Mouse (Mus musculus) erythroid progenitor cell, adult 5-6 weeks (primary cell): ENCODE measurements at regions not wholly inside any gene's neighbourhood (a gene's known extent, or its start where the extent isn't known, plus 50 kb on each side); places are given as distances from the start of the nearest gene placed in this dataset.

Source experiments
- ATAC-seq: replicated peaks from 2 replicates; pipeline ENCODE4 v1.8.0; 2016; ENCODE audit warnings: moderate number of reproducible peaks, mild to moderate bottlenecking, moderate TSS enrichment, inconsistent platforms; ENCODE audit not compliant: poor library complexity, low FRiP score, severe bottlenecking

DNA sequence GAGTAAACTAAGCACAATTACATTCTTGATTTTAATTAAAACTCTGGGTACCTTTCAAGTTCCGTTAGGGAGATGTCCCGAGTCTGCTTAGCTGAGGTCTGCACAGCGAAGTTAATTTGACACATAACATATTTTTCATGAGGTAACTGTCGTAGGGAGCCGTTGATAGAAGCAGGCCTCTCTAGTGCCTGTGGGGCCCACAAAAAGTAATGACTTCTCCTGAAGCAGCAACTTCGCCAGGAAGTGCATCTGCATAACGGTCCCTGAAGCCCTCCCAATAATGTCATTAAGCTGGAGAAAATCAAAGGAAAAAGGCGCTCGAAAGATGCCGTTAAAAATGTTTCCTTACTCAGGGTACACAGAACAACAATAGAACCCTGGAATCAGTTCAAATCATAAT lies 410.7 kb upstream of the Tmpo start:
- no peak for ATAC-seq

DNA sequence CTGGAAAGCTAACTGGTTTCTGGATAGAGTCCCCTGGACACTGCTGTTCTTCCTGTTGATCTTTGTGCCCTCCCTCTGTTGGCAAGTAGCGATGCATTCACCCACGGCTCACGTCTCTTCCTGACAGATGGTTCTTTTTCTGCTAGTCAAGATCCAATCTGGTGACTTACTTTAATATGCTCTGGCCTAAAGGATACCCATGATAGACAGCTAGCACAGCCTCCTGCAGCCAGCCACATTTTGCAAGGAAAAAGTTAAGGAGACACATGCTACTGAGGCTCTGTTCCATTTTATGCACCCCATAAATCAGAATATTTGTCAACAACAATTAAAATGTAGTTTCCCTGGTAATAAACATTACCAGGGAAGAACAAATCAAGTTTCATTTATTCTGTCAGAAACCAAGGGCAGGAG lies 410.3 kb upstream of the Tmpo start:
- no peak for ATAC-seq

DNA sequence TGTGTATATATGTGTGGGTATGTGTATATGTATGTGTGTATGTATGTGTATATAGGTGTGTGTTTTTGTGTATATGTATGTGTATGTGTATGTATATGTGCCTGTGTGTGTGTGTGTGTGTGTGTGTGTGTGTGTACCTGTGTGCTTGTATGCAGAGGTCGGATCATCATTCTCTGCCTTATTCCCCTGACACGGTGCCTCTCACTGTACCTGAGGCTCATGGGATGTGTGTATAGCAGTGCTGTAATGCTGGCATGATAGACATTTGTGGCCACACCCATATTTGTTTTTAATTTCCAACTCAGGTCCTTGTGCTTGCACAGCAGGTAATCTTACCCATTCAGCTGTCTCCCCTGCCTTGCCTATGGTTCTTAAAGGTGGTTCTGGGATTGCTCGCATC lies 402.1 kb upstream of the Tmpo start:
- no peak for ATAC-seq

- ATAC-seq: no peak
Measured at GRCm38 (mm10) chr10:91580959-91581358, 399.8 kb upstream of the Tmpo start.

DNA sequence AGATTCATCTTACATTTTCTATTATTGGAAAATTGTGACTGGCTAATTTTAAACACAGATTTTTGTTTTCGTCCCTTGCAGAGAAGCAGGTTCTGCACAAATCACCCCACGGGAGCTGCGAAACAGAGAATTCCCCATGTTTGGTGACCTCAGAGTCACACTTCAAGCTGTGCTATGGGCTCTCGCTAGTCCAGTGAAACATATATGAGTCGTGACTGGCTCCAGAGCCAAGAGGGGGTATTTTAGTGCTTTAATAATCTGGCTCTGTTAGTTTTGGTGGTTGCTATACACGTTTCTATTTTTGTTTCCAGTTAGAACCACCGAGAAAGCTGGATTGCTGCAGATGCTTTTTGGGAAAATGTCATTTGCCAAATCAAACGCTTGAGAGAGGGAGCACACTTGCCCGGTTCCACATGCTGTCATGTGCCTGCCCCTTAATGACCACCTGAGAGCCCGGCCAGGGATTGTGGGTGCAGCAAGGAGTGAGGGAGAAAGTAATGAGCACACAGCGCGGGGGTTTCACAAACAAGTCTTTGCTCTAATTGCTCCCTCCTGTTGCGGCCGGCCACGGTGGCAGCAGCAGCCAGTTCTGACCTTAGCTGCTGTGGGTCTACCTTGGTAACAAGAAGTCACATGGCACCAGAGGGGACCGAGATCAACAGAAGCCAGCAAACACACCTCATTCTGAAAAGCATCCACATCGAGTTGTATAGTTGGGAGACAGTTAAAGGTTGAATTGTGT lies 394.4 kb upstream of the Tmpo start:
- no peak for ATAC-seq

GRCm38 (mm10) chr10:91572796-91573195 lies 391.7 kb upstream of the Tmpo start:
- no peak for ATAC-seq

- no peak for ATAC-seq
Measured at GRCm38 (mm10) chr10:91569046-91569445, 387.9 kb upstream of the Tmpo start.

DNA sequence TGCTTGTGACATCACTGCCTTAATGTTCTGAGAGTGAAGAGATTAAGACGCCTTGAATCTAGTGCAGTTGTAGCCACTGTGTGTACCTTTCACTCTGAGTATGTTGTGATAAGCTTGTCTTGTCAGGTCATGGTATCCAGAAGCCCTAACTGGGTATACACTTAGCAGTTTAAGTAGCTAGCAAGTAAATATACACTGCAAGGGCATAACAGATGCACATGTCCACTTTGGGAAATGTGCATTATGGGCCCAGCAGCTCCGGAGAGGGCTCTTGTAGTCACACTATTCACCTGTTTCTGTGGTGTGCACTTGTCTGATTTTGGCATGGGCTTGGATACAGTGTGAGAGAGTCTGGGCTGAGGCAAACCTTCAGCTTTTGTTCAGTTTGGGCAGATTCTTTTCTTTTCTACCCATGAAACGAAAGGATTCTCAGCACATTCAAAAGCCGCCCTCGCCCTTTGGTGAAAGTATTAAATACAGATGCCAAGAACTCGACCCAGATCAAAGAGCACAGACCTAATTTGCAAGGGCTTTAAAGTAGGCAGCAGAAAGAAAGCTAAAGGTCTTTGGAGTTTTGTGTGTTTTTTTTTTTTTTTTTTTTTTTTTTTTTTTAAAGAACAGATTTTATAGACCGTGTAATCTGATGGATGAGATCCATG lies 385.1 kb upstream of the Tmpo start:
- no peak for ATAC-seq

- no peak for ATAC-seq
Measured at GRCm38 (mm10) chr10:91559307-91559706, 378.2 kb upstream of the Tmpo start.

DNA sequence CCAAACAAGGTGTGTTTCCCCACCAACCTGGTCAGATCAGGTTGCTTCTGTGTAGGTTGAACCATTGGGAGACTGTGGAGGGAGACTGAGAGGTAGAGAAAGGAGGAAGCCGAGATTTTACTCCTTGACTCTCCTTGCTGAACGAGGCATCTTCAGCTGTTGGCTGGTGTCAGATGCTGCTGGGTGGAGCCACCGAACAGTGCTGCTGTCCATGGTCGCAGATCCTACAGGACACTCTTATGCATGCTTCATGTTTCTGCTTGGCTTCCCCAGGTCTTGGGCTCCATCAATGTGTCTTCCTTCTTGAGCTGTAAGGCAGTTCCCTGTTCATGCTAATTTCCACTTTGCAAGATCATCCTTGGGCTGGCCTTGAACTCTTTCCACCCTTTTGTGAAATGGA lies 367.0 kb upstream of the Tmpo start:
- no peak for ATAC-seq

DNA sequence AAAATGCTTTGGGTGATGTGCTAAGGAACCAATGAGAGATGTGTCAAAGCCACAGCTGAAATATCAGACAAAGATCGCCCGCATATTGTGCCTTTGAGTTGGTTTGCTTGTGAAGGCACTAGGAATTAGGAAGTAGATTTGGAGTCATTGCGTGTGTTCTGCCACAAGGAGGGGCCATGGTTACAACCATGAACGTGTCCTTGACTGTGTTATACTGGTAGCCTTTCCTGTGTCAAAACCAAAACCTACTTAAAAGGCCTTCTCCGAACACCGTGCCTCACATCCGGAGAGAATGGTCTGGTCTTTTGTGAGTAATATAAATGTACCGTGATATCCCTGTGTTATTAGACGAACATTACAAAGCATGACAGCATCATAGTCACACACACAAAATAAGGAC lies 365.0 kb upstream of the Tmpo start:
- ATAC-seq: no peak

- no peak for ATAC-seq
Measured at GRCm38 (mm10) chr10:91545421-91545820, 364.3 kb upstream of the Tmpo start.

GRCm38 (mm10) chr10:91543167-91543918 lies 362.2 kb upstream of the Tmpo start:
- ATAC-seq: no peak

DNA sequence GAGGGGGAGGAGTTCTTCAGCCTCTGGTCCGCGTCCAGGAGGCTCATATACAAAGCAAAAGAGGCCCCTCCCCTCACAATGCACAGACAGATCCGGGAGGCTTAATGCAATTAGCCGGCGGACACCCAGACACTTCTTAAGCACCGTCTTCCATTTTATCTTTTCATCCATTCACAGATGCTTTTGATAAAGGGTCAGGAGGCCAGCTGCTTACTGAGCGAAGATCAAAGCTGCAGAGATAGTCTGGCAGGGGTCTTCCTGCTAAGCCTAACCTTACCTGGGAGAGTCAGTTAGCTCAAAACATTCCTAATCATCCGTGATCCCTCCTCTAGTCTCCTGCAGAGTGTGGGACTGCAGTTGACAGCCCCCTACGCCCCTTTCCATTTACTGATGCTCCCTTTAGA lies 361.1 kb upstream of the Tmpo start:
- ATAC-seq: no peak

GRCm38 (mm10) chr10:91537241-91537640 lies 356.1 kb upstream of the Tmpo start:
- no peak for ATAC-seq

DNA sequence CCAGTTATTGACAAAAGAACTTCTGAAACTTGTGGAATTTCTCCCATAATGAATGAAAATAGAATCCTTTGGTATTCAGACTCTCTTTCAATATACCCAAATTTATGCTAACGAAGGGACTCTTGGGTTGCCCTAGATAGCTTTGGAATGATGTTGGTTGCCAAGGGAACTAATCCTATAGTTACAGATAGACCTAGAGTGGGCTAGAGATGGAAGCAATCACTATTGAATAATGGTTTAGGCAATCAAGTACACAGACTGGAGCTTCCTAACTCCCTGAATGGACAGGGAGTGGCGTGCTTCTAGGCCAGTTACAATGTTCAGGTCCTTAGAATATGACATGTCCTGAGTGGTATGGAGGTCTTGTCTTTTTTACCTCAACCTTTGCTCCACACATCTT lies 354.3 kb upstream of the Tmpo start:
- ATAC-seq: no peak

- no peak for ATAC-seq
Measured at GRCm38 (mm10) chr10:91528305-91528704, 347.2 kb upstream of the Tmpo start.

- ATAC-seq: no peak
Measured at GRCm38 (mm10) chr10:91521168-91521567, 340.1 kb upstream of the Tmpo start.

DNA sequence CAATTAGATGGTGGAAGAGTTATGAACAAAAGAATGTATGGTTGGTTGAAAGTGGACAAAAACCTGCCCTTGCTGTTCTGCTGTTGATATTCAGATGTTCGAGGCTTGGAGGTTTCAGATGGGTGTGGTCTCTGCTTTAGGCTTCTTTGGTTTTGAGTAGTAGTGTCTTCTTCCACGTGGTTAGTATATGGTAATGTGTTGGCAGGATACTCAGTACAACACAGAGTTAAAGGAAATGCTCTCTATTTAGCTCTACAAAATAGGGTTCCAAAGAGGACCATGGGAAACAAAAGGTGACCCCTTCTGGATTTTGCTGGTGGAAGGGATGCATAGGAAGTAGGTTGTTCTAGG lies 333.9 kb upstream of the Tmpo start:
- ATAC-seq: no peak

DNA sequence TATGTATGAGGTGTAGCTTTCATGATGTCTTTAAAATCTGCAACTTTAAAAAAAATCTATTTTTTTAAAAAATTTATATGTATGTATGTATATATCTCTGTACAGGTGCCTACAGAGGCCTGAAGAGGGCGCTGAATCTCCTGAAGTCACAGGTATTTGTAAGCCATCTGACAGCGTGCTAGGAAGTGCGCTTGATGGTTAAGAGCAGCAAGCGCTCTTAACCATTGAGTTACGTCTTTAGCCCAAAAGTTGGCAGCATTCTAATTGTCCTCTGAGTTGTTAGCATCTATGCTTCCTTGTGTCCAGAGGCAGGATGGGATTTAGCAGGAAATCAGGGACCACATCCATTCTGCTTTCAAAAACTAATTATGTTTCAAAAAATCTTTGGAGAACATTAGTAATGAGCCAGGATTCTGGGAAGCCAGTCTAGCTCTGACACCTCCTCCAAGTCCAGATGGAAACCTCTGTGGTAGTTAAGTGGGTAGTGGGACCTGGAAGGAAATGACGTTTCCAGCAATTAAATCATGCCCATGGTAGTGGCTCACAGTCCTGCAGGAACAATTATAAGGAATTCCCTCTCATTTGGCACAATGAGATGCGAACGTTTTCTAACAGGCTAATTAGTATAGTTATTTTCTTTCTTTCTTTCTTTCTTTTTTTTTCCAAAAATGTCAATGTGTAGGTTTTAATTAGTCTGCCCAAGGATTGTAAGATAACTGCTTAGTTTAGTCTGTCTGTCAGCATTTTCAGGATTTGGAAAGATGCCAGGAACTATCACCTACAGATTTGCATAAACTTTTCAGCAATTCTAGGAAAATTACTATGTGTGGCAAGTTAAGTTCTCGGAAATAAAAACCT lies 333.3 kb upstream of the Tmpo start:
- ATAC-seq: no peak
